In the genomic region with DNA sequence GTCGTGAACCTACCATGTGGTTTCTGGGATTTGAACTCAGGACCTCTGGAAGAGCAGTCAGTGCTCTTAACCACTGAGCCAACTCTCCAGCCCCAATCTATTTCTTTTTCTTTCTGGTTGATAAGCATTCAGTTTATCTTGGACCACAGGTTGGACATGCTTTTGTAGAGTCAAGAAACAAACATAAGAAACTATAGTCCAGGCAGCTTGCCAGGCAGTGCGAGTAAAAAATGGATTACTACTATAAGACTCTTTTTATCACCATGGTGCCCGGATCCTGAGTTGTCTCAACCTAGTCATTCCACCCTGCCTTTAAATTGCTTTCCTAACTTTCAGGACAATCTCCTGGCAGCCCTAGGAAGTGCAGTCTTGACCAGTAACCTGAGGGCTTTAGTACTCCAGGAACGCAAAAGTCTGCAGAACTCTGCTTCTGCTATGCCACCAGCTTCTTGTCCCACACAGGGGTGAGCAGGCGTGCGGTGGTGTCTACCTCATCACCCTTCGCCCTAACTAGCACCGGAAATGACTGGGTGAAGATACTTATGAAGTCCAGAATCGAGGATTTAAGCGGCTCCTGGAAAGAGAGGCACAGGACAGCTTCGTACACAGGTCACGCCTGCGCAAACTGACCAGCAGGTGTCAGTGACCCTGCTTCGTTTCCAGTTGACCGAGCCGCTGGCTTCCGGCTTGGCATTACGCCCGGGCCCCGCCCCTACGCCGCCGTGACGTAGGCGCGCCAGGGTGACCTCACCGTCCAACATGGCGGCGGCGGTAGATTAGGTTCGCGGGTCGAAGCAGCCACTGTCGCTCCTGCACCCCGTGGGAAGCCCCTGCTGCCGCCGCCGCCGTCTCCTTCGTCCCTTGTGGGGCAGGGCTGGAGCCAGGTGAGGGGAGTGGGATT, we compare ENCODE assay signal across 8 mouse cellular contexts. TPM values are rescaled to one million over a fixed set of nuclear protein-coding genes. Genes with fewer than 3 reads are reported as not detected.
DNase-seq lines count a peak whose midpoint lies in the region; ATAC-seq and TF ChIP-seq lines count a peak whose summit lies in the region.

Gene Bcl2l13, plus strand, starts transcription at position 739 of the 901 bp plus-strand sequence.

- peaks cover 1% of the 10 kb centered on the region; the same call in 1 of the 2 replicates for H3K4me1 ChIP-seq in bone marrow, adult 2 months (ENCODE audit: control insufficient read depth, insufficient read depth, low read length)
- H3K4me1 ChIP-seq in embryonic fibroblast, embryonic 13.5 days (ENCODE audit: control insufficient read depth, insufficient read depth, low read length), result 0 out of 2 replicates have a peak, but pooled peaks cover 4% of the 10 kb centered on the region
- H3K4me1 ChIP-seq in heart, embryonic 10.5 days, result peaks cover 8% of the 10 kb centered on the region; the same call in 1 of the 2 replicates
- peaks cover 15% of the 10 kb centered on the region for H3K4me1 ChIP-seq in kidney, embryonic 15.5 days

- WGBS in bone marrow, adult 2 months, result 2% methylated on average over 40 of the region's 40 CpGs
- 4% methylated on average over 40 of the region's 40 CpGs for WGBS in heart, embryonic 10.5 days
- WGBS in kidney, embryonic 15.5 days, result 4% methylated on average over 40 of the region's 40 CpGs

- no peaks in the 10 kb centered on the region for H3K27me3 ChIP-seq in heart, embryonic 10.5 days (ENCODE audit: insufficient read depth, poor library complexity, severe bottlenecking)
- H3K27me3 ChIP-seq in kidney, embryonic 15.5 days, result no peaks in the 10 kb centered on the region

- DNase-seq in 416B (ENCODE audit: low read depth) (peak; percentile 96), liver (peak; percentile 98)
- peak; percentile 98 for DNase-seq in heart, embryonic 10.5 days (ENCODE audit: low spot score)
- peak; percentile 99 to 100 for DNase-seq in spleen, postnatal 4 days (ENCODE audit: low spot score in 2 of 2)

- peak; percentile 67 for TF ChIP-seq CTCF in bone marrow, adult 2 months (IDR thresholded peaks at IDR 0.05; ENCODE audit: control insufficient read depth, insufficient read depth, low read length)
- peak; percentile 47; the same call in 1 of the 2 replicates for TF ChIP-seq CTCF in embryonic fibroblast, embryonic 13.5 days (IDR thresholded peaks at IDR 0.05; ENCODE audit: borderline replicate concordance, insufficient read depth, low read length)

- H3K4me3 ChIP-seq in bone marrow, adult 2 months (replicated peaks; ENCODE audit: control insufficient read depth, low read depth, low read length), result peak within 1 kb of the TSS; percentile 65
- H3K4me3 ChIP-seq in embryonic fibroblast, embryonic 13.5 days (ENCODE audit: insufficient read depth, low read length), result peak within 1 kb of the TSS; percentile 97
- H3K4me3 ChIP-seq in heart, embryonic 10.5 days, result peak within 1 kb of the TSS; percentile 95
- H3K4me3 ChIP-seq in kidney, embryonic 15.5 days (replicated peaks), result peak within 1 kb of the TSS; percentile 90

- H3K36me3 ChIP-seq in heart, embryonic 10.5 days, result peaks cover 19% of the 10 kb centered on the region
- H3K36me3 ChIP-seq in kidney, embryonic 15.5 days, result 0 out of 2 replicates have a peak, but pooled peaks cover 7% of the 10 kb centered on the region

- no peaks in the 10 kb centered on the region for H3K9me3 ChIP-seq in heart, embryonic 10.5 days
- H3K9me3 ChIP-seq in kidney, embryonic 15.5 days (replicated peaks), result no peaks in the 10 kb centered on the region

- ATAC-seq in kidney, embryonic 15.5 days (replicated peaks; ENCODE audit: low FRiP score), result peak; percentile 93
- peak; percentile 87 for ATAC-seq in monocyte, adult 5-6 weeks (replicated peaks; ENCODE audit: insufficient number of reproducible peaks, low FRiP score, low TSS enrichment, poor library complexity, severe bottlenecking)

- peak; percentile 95; the same call in 1 of the 2 replicates for TF ChIP-seq POLR2A in bone marrow, adult 2 months (IDR thresholded peaks at IDR 0.05; ENCODE audit: borderline replicate concordance, control insufficient read depth, low read depth, low read length)
- TF ChIP-seq POLR2A in embryonic fibroblast, embryonic 13.5 days (IDR thresholded peaks at IDR 0.05; ENCODE audit: low read depth, low read length), result peak; percentile 85

- peak within 1 kb of the TSS; percentile 66 for H3K4me2 ChIP-seq in kidney, embryonic 15.5 days

- H3K9ac ChIP-seq in kidney, embryonic 15.5 days, result peak within 1 kb of the TSS; percentile 92

- peak within 1 kb of the TSS; percentile 80 for H3K27ac ChIP-seq in bone marrow, adult 2 months (ENCODE audit: control insufficient read depth, insufficient read depth, low read depth, low read length, poor library complexity)
- peak within 1 kb of the TSS; percentile 62 for H3K27ac ChIP-seq in embryonic fibroblast, embryonic 13.5 days (ENCODE audit: insufficient read depth, low read length)
- H3K27ac ChIP-seq in heart, embryonic 10.5 days, result peak within 1 kb of the TSS; percentile 100
- H3K27ac ChIP-seq in kidney, embryonic 15.5 days, result peak within 1 kb of the TSS; percentile 97

RNA-seq across cellular contexts. Expression of gene Bcl2l13, which starts in this region (rescaled TPM):
- 13.0 and 14.7 TPM in 2 replicates for polyA plus RNA-seq in bone marrow, adult 2 months (2011; ENCODE audit: insufficient read depth, insufficient read length, low replicate concordance, missing spikeins)
- 25.4 and 27.4 TPM in 2 replicates for polyA plus RNA-seq in embryonic fibroblast, embryonic 13.5 days (2011; ENCODE audit: insufficient read length, low read depth, missing spikeins)
- polyA plus RNA-seq in heart, embryonic 10.5 days (2016; fragmentation: Nextera tagmentation; extraction: Ambion mirVana), result 30.9 and 36.8 TPM in 2 replicates
- 33.6 and 36.5 TPM in 2 replicates for polyA plus RNA-seq in kidney, embryonic 15.5 days (2015; fragmentation: Nextera tagmentation; extraction: Ambion mirVana)
- 14.5 to 17.4 TPM (median 16.4 TPM) in 3 replicates for total RNA-seq in monocyte, adult 5-6 weeks (2017)

Comparison
In these comparisons a context has a peak if more than half of its experiments do, and no peak if none do; other contexts are left out.
1. Peak in every context shown above with its lines: DNase-seq, ATAC-seq, H3K4me3 ChIP-seq and H3K27ac ChIP-seq.